Mouse (Mus musculus) right cerebral cortex, postnatal 10 days (tissue): Measurements from ENCODE around the gene Eva1b.

Experiments used
- DNase-seq, 2 experiments: peaks; one replicate each; pipeline ENCODE4 v3.0.0; 2021; ENCODE audit warnings: low spot score in 2 of 2

The Eva1b gene

GRCm38 (mm10) chr4:126120052-126120451 is 27.5 kb upstream of the Eva1b start:
- no peak for DNase-seq

DNA sequence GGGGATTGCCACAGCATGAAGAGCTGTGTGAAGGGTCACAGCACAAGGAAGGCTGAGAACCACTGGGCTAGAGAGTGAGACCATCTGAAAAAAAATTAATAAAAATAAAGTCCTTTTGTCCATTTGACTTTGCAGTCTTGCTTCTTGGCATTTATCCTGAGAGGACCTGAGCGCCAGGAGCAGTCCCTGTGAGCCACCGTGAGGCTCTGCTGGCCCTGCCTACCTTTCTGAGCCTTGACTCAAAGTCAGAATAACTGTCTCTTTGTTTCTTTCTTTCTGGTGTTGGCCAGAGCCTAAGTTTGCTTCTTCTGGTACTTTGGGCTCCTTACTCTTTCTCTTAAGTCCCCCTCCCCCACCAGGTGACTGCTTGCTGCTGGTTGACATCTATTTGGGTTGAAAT is 27.0 kb upstream of the Eva1b start:
- DNase-seq: no peak

DNA sequence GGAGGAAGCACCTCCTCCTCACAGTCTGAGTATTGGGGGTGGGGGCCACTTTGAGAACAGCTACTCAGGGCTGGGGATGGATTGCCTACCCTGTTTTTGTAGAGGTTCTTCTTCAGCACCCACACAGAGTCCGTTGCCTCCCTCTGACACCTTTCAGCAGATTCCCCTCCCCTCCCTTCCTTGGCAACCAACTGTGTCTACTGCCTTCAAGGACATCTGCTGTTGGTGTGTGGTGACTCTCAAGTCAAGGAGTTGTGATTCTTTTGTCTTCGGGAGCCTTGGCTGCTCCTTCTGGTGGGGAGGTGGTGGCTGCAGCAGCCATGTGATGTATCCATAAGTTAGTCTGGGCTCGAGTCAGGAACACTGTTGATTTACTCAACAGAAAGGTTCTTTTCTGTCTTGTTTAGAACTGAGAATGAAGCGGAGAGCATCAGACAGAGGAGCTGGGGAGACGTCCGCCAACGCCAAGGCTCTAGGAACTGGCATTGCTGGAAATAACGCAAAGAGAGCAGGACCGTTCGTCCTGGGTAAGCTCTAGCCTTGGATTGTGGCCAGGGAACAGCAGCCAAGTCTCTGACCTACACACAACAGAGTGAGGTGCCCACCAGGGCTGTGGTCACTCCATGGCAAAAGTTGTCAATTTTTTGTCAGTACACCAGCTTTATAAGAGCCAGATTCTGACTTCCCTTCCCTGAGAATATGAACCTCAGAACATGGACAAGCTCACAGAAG is 24.1 kb upstream of the Eva1b start:
- DNase-seq: no peak

- DNase-seq: no peak
These were observed 17.0 kb upstream of the Eva1b start for GRCm38 (mm10) chr4:126130502-126130901.

DNA sequence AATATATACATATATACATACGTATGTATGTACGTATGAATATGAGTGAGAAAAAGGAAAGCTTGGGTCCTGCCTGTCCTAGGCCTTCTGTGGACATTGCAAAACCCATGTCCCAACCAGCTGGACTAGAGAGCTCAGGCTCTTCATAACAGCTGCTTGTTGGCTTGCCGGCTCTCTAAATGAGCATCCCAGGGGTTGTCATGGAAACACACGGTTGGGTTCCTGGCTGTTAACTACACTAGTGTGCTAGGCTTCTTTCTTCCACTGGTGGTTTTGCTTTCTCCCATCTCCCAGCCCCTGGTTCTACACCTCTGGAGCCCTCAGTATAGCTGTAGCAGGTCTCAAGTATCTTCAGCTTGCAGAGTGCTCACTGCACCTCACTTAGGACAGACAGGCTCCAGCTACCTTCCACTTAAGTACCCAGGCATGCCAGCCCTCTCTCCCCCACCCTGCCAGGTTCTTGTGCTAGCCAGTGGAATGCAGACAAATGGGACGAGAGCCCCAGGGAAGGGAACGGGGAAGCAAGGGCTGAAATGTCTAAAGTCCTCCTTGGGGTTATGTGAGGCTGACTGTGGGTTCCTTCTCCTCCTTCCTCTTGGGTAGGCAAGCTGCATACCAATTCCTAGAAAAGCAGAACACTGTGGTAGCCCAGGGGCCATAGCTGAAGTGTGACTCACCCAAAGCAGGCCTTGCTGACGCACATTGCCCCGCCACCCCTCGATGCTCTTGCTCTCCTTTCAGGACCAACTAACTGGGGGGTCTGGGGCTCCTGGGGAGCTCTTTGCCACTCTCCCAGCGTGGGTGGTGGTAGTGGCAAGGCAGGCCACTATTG is 16.0 kb upstream of the Eva1b start:
- DNase-seq: peak; percentile 79 to 91

GRCm38 (mm10) chr4:126132636-126133264 is 14.8 kb upstream of the Eva1b start:
- DNase-seq: no peak

DNA sequence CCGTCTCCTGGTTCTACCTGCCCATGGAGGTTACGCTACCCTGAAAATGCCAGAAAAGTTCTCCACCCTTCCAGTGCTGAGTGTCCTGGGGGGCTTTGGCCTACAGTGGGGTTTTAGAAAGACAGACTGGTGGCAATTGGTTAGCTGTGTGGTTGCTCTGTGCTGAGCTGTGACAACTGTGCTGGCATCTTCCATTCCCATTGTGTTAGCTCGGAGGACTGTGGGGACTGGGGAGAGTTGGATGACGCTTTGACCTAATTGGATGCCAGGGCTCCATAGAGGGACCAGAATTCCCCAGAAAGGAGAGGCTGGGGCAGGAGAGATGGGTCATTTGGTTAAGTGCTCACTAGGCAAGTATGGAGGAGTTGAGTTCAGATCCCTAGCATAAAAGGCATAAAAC is 13.3 kb upstream of the Eva1b start:
- no peak for DNase-seq

DNA sequence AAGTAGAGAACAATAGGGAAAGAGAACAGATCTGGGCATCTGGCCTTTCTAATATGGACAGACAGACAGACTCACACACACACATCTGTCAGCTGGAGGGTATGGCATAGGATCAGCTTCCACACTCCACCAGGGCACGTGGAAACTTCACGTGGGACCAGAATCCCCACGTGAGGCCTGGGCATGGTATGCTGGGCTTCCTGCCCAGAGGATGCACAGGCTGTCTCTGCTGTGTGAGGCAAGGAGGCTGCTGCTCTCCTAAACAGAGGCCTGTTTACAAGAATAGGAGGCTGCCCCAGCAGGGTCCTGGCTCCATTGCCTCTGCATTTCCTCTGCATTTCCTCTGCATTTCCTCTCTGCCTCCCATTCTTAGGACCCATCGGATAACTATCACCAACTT is 12.9 kb upstream of the Eva1b start:
- DNase-seq: peak in 1 of 2 experiments; percentile 29

DNA sequence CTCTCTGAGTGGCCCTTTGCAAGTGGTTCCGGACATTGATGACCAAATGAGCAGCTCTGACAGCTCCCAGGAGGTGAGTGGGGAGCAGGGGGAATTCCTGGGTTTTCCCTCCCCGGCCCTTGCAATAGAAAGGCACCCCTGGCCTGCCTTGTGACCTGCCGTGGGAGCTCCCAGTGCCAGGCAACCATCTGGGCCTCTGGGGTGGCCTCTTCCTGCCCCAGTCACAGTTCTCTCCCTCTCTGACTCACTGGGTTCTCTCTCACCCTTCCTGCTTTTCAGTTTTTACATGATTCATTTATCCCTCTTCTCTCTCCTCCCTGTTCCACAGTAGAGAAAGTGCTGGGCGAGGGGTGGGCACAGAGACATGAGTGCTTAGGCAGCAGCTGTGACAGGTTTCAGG is 9.8 kb upstream of the Eva1b start:
- no peak for DNase-seq

- no peak for DNase-seq
These were observed 6.5 kb upstream of the Eva1b start for GRCm38 (mm10) chr4:126141021-126141420.

DNA sequence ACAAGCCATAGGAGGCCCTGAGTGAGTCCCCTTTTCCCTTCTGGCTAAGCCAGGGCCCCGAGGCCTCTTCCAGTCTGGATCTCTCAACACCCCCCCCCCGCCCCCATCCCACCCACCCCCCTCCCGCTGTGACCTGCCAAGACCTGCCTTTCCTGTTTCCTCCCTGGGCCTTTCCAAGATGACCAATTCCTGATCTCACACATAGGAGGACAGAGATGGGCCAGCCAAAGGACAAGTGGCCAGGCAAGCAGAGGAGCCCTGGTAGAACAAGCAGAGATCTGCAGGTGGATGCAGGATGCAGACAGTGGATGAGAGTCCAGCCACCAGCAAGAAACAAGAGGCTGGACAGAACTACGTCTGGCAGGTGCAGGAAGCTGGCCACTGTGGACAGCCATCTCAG is 2.1 kb upstream of the Eva1b start:
- DNase-seq: no peak

GRCm38 (mm10) chr4:126146974-126147532 is 491 bp upstream of the Eva1b start:
- no peak for DNase-seq

DNA sequence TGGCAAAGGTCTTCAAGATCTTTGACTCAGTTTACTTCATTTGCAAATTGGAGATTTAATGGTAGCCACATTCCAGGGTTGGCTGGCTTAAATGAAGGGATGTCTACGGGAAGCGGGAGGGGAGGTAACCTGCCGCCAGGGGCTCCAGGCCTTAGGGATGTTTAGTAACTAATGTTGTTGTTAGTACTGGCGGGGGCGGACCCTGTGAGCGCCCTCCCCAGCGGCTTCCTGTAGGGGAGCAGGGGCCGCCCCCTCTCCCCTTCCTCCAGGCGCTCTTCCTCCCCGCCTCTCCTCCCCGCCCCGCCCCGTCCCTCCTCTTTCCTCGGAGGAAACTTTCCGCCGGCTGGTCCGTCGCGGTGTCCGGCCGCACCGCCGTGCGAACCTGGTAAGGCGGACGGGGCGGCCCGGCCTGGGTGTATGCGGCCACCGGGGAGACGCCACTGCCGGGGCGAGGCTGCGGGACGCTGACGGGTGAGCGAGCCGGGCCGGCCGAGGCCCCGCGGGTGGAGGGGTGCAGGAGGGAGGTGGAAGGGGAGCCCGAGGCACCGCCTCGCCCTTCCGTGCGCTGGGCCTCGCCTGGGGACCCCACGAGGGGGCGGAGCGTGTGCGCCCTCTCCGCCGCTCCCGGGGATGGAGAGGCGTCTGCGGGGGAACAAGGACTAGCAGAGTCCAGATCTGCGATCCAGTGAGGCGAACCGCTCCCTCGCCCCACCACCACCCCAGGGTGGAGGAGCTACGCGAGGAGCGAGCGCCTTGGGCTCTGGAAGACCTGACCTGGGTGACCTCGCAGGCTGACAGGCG is 817 bp downstream of the Eva1b start:
- DNase-seq: no peak

DNA sequence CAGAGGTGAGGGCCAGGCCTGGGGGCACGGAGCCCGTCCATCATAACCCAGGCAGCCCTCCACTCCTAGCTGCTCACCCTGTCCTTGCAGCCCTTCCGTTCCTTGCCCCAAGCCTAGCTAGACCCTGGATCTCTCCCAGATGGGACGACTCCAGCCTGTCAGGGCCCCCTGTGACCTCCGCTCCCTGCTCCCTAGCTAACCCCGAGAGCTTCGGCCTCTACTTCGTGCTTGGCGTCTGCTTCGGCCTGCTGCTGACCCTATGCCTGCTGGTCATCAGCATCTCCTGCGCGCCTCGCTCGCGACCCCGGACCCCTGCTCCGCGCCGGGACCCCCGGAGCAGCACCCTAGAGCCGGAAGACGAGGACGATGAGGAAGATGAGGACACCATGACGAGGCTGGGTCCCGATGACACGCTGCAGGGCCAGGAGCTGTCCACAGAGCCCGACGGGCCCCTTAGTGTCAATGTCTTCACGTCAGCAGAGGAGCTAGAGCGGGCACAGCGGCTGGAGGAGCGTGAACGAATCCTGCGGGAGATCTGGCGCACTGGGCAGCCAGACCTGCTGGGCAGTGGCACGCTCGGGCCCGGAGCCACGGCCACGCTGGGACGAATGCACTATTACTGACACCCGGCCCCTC is 1.6 kb downstream of the Eva1b start:
- no peak for DNase-seq

DNA sequence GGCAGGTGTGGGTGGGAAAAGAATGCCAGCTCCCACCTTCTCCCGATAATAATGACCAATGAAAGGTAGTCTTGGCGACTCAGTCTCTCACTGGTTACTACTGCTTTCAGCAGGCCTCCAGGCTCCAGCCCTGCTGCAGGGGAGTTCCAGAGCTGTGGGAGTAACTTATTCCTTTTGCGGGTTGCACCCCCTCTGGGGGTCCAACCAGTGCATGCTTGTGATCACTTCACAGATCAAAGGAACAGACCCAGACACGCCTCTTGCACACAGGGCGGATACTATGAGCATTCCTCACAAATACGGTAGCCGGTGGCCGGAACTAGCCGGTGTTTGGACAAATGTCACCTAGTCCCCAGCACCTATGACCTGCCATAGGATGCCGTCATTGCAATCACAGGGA is 2.3 kb downstream of the Eva1b start:
- no peak for DNase-seq

GRCm38 (mm10) chr4:126150297-126150948 is 2.9 kb downstream of the Eva1b start:
- no peak for DNase-seq

- DNase-seq: no peak
These were observed 3.4 kb downstream of the Eva1b start for GRCm38 (mm10) chr4:126150949-126151320.

- DNase-seq: no peak
These were observed 4.3 kb downstream of the Eva1b start for GRCm38 (mm10) chr4:126151701-126152440.

DNA sequence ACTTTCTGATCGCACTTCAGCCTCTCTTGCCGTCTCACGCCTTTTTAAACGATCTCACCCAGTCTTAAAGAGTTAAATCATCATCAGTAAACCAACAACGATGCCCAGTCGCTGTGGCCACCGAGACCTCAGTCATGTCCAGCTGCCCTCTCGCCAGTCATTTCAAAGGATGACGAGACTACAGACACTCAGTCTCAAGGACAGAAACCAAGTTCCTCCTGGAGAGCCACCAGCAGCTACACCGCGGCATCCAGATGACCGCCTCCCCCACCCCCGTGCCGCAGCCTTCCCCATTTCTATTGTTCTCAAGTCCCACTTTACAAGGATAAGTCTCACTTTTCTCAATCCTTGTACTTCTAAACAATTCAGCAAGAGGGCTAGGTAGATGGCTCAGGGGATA is 5.3 kb downstream of the Eva1b start:
- DNase-seq: no peak

DNA sequence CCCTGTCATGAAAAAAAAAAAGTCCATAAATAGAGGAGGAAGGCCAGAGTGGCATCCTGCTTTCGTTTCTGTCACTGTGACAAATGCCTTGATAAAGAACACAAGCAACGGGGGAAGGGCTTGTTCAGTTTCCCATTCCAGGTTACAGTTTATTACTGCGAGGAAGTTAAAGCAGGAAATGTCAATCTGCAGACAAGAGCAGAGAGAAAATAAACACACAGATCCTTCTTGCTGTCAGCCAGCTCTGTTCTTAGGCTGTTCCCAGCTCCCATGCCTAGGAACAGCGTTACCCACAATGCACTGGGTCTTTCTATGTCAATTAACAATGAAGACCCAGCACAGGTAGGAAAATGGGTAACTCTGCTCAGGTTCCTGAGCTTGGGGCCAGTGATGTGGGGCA is 7.6 kb downstream of the Eva1b start:
- no peak for DNase-seq
